Mouse (Mus musculus): Measurements from ENCODE around the gene Tlr11.

Gene Tlr11

DNA sequence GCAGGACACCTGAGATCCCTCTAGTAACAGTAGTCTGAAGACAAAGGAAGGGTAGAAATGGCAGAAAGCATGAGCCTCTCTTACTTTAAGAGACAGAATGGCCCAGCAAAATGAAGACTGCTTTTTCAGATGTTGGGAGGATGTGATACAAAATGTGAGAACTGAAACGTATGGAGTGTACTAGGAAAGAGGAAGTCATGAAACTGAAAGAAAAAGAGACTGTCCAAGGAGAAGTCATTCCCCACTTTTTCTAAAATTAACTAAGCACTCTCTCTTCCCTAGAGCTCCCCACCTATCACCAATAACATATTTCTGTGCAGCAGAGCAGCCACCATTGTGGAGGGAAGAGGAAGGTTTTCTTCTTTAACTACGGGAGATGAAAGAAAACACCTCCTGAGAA is at the start of gene Tlr11:
Gene Tlr11 (plus strand): TSS at position 322 of the 400 bp plus-strand sequence.
- no peak for DNase-seq

DNA sequence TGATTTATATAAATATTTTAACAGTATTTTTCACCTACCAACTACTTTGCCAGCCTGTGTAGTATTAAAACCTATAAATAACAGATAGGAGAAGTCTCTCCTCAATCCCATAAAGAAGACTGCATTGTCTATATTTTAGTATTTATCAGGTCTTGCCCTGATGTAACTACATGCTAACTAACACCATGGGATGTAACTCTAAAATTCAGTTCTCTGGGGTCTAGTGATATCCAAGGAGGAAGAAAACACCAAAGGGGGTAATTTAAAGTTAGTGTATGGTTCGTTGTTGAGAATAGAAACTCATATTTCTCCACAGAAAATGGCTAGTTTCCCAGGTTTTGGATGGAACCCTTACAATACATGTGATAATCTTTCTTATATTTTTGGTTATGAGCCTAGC is 31.1 kb upstream of the Tlr11 start, which contains the start of gene Olfr734:
Gene Olfr734 (minus strand): TSS at position 101 of the 400 bp plus-strand sequence.
- no peak for DNase-seq

GRCm38 (mm10) chr14:50348796-50349195 is 8.9 kb upstream of the Tlr11 start, which contains the start of gene Olfr735:
Olfr735 (minus strand) TSS chr14:50348872.
- no peak for DNase-seq

GRCm38 (mm10) chr14:50352438-50352837 is 5.3 kb upstream of the Tlr11 start:
- peak; percentile 5 for DNase-seq

GRCm38 (mm10) chr14:50356725-50357124 is 989 bp upstream of the Tlr11 start:
- no peak for DNase-seq

GRCm38 (mm10) chr14:50360480-50360879 is 2.8 kb downstream of the Tlr11 start:
- no peak for DNase-seq

DNA sequence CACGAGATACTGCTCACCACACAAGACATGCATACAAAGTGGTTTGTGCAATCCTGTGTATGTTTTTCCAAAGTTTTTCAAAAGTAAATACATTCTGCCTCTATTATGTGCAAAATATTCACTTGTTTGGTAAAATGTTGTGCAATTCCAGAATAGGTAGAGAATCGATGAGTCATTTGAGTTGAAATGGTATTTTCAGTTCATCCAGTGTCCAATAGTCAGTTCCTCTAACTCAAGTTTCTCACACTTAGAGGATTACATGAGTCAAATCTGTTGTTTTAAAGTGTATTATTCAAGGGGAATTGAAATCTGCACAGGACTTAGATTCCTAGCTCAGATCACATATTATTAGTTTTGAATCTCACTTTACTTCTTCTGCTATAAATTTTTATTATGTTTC is 5.8 kb downstream of the Tlr11 start:
- no peak for DNase-seq

GRCm38 (mm10) chr14:50380863-50381262 is 23.1 kb downstream of the Tlr11 start, which contains the start of gene Olfr736:
Olfr736 (plus strand) TSS chr14:50381163.
- DNase-seq, result no peak

DNA sequence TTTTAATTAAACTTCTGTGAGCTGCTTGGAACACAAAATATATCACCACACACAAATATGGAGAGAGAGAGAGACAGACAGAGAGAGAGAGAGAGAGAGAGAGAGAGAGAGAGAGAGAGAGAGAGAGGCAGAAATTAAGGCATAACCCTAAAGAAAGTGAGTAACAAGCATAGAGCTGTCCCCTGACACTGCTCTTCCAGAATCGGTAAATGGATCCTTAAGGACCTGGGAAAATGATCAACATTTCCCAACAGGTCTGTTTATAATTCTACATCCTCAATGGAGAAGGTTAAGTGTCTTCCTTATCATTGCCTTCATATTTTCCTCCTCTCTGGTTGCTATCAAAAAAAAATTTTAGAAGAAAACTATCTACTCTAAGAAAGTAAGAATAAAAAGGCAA is 49.6 kb downstream of the Tlr11 start, which contains the start of gene Olfr738:
Gene Olfr738 (plus strand): TSS at position 301 of the 400 bp plus-strand sequence.
- no peak for DNase-seq

All from kidney, postnatal 10 days (tissue).